Mouse (Mus musculus): ENCODE data around the gene Scarb1.

Gene Scarb1

GRCm38 (mm10) chr5:125310986-125311385 is 29.9 kb downstream of the Scarb1 start:
- no peak for DNase-seq (ENCODE audit: extremely low read depth, insufficient read length, low spot score)

GRCm38 (mm10) chr5:125309193-125309592 is 31.7 kb downstream of the Scarb1 start:
- DNase-seq (ENCODE audit: extremely low read depth, insufficient read length, low spot score): no peak

- no peak for DNase-seq (ENCODE audit: extremely low read depth, insufficient read length, low spot score)
Observed at GRCm38 (mm10) chr5:125306824-125307223, 34.1 kb downstream of the Scarb1 start.

GRCm38 (mm10) chr5:125306372-125306771 is 34.5 kb downstream of the Scarb1 start:
- DNase-seq (ENCODE audit: extremely low read depth, insufficient read length, low spot score): no peak

GRCm38 (mm10) chr5:125305229-125306081 is 35.4 kb downstream of the Scarb1 start:
- DNase-seq (ENCODE audit: extremely low read depth, insufficient read length, low spot score): no peak

GRCm38 (mm10) chr5:125304245-125304856 is 36.5 kb downstream of the Scarb1 start:
- no peak for DNase-seq (ENCODE audit: extremely low read depth, insufficient read length, low spot score)

GRCm38 (mm10) chr5:125303055-125303454 is 37.8 kb downstream of the Scarb1 start:
- no peak for DNase-seq (ENCODE audit: extremely low read depth, insufficient read length, low spot score)

GRCm38 (mm10) chr5:125298234-125298633 is 42.7 kb downstream of the Scarb1 start:
- no peak for DNase-seq (ENCODE audit: extremely low read depth, insufficient read length, low spot score)

GRCm38 (mm10) chr5:125297171-125297570 is 43.7 kb downstream of the Scarb1 start:
- DNase-seq (ENCODE audit: extremely low read depth, insufficient read length, low spot score): no peak

GRCm38 (mm10) chr5:125292951-125293350 is 47.9 kb downstream of the Scarb1 start:
- DNase-seq (ENCODE audit: extremely low read depth, insufficient read length, low spot score): no peak

GRCm38 (mm10) chr5:125291895-125292294 is 49.0 kb downstream of the Scarb1 start:
- DNase-seq (ENCODE audit: extremely low read depth, insufficient read length, low spot score): no peak

GRCm38 (mm10) chr5:125291387-125291786 is 49.5 kb downstream of the Scarb1 start:
- no peak for DNase-seq (ENCODE audit: extremely low read depth, insufficient read length, low spot score)

- DNase-seq (ENCODE audit: extremely low read depth, insufficient read length, low spot score): no peak
Observed at GRCm38 (mm10) chr5:125287053-125287655, 53.7 kb downstream of the Scarb1 start.

GRCm38 (mm10) chr5:125286090-125286489 is 54.8 kb downstream of the Scarb1 start:
- no peak for DNase-seq (ENCODE audit: extremely low read depth, insufficient read length, low spot score)

- DNase-seq (ENCODE audit: extremely low read depth, insufficient read length, low spot score): no peak
Observed at GRCm38 (mm10) chr5:125283748-125284640, 56.9 kb downstream of the Scarb1 start.

GRCm38 (mm10) chr5:125279216-125279615 is 61.7 kb downstream of the Scarb1 start:
- no peak for DNase-seq (ENCODE audit: extremely low read depth, insufficient read length, low spot score)

GRCm38 (mm10) chr5:125278314-125278713 is 62.6 kb downstream of the Scarb1 start:
- no peak for DNase-seq (ENCODE audit: extremely low read depth, insufficient read length, low spot score)

GRCm38 (mm10) chr5:125277313-125277712 is 63.6 kb downstream of the Scarb1 start:
- no peak for DNase-seq (ENCODE audit: extremely low read depth, insufficient read length, low spot score)

GRCm38 (mm10) chr5:125276765-125277164 is 64.1 kb downstream of the Scarb1 start:
- DNase-seq (ENCODE audit: extremely low read depth, insufficient read length, low spot score): no peak

GRCm38 (mm10) chr5:125275315-125275714 is 65.6 kb downstream of the Scarb1 start:
- DNase-seq (ENCODE audit: extremely low read depth, insufficient read length, low spot score): no peak

GRCm38 (mm10) chr5:125274773-125275172 is 66.1 kb downstream of the Scarb1 start:
- no peak for DNase-seq (ENCODE audit: extremely low read depth, insufficient read length, low spot score)

All from 3134 (cell line).